Mouse (Mus musculus): ENCODE data around the gene Wnt11. TPM values are rescaled to one million over a fixed set of nuclear protein-coding genes. Genes with fewer than 3 reads are reported as not detected.

Gene Wnt11
- polyA plus RNA-seq, 1 experiment from 2014 or later: 1.9 TPM

- Histone ChIP-seq H3K27ac (peak overlapping the region; percentile 3), H3K9me3 (no peaks in the 10 kb centered on the region), H3K4me1 (replicated peaks) (peaks cover 37% of the 10 kb centered on the region), H3K36me3 (no peaks in the 10 kb centered on the region), H3K27me3 (ENCODE audit: insufficient read depth, poor library complexity, severe bottlenecking) (peaks cover 36% of the 10 kb centered on the region), H3K4me3 (no peak overlapping the region)
- WGBS: 26% methylated on average over 13 of the region's 13 CpGs
- DNase-seq (ENCODE audit: low spot score): no peak
Observed at GRCm38 (mm10) chr7:98875390-98875990, 40.6 kb downstream of the Wnt11 start.

GRCm38 (mm10) chr7:98876119-98876518, 41.2 kb downstream of the Wnt11 start:
- Histone ChIP-seq H3K27ac (peak overlapping the region; percentile 53), H3K9me3 (no peaks in the 10 kb centered on the region), H3K4me3 (no peak overlapping the region), H3K27me3 (ENCODE audit: insufficient read depth, poor library complexity, severe bottlenecking) (peaks cover 30% of the 10 kb centered on the region), H3K4me1 (replicated peaks) (peaks cover 31% of the 10 kb centered on the region), H3K36me3 (no peaks in the 10 kb centered on the region)
- WGBS: 41% methylated on average over 13 of the region's 13 CpGs
- DNase-seq (ENCODE audit: low spot score): no peak

- Histone ChIP-seq H3K27ac (no peak overlapping the region), H3K4me3 (no peak overlapping the region), H3K27me3 (ENCODE audit: insufficient read depth, poor library complexity, severe bottlenecking) (peaks cover 11% of the 10 kb centered on the region), H3K9me3 (no peaks in the 10 kb centered on the region), H3K36me3 (no peaks in the 10 kb centered on the region), H3K4me1 (replicated peaks) (peaks cover 29% of the 10 kb centered on the region)
- WGBS: 95% methylated on average over 2 of the region's 2 CpGs
- DNase-seq (ENCODE audit: low spot score): no peak
Observed at GRCm38 (mm10) chr7:98879176-98879575, 44.3 kb downstream of the Wnt11 start.

GRCm38 (mm10) chr7:98881887-98882286, 47.0 kb downstream of the Wnt11 start:
- Histone ChIP-seq H3K9me3 (no peaks in the 10 kb centered on the region), H3K27me3 (ENCODE audit: insufficient read depth, poor library complexity, severe bottlenecking) (0 out of 2 replicates have a peak, but pooled peaks cover 5% of the 10 kb centered on the region), H3K27ac (no peak overlapping the region), H3K4me3 (no peak overlapping the region), H3K36me3 (no peaks in the 10 kb centered on the region), H3K4me1 (replicated peaks) (peaks cover 12% of the 10 kb centered on the region)
- DNase-seq (ENCODE audit: low spot score): no peak
- 76% methylated on average over 4 of the region's 4 CpGs for WGBS

GRCm38 (mm10) chr7:98887811-98888261, 52.9 kb downstream of the Wnt11 start:
- H3K36me3 ChIP-seq: 0 out of 2 replicates have a peak, but pooled peaks cover 3% of the 10 kb centered on the region
- WGBS: 40% methylated on average over 22 of the region's 22 CpGs
- peaks cover 37% of the 10 kb centered on the region for H3K4me1 ChIP-seq (replicated peaks)
- H3K27ac ChIP-seq: peak overlapping the region; percentile 76
- peak; percentile 55 for DNase-seq (ENCODE audit: low spot score)
- H3K4me3 ChIP-seq: peak overlapping the region; percentile 4; the same call in 1 of the 2 replicates
- H3K9me3 ChIP-seq: no peaks in the 10 kb centered on the region
- H3K27me3 ChIP-seq (ENCODE audit: insufficient read depth, poor library complexity, severe bottlenecking): no peaks in the 10 kb centered on the region

- no peak for DNase-seq (ENCODE audit: low spot score)
- no peaks in the 10 kb centered on the region for H3K9me3 ChIP-seq
- 62% methylated on average over 5 of the region's 5 CpGs for WGBS
- no peak overlapping the region for H3K4me3 ChIP-seq
- H3K36me3 ChIP-seq: 0 out of 2 replicates have a peak, but pooled peaks cover 3% of the 10 kb centered on the region
- H3K27ac ChIP-seq: 0 out of 2 replicates have a peak overlapping the region, but pooled peaks have one; percentile 76
- peaks cover 37% of the 10 kb centered on the region for H3K4me1 ChIP-seq (replicated peaks)
- no peaks in the 10 kb centered on the region for H3K27me3 ChIP-seq (ENCODE audit: insufficient read depth, poor library complexity, severe bottlenecking)
Observed at GRCm38 (mm10) chr7:98888810-98889209, 53.9 kb downstream of the Wnt11 start.

- Histone ChIP-seq H3K4me1 (replicated peaks) (peaks cover 37% of the 10 kb centered on the region), H3K36me3 (0 out of 2 replicates have a peak, but pooled peaks cover 3% of the 10 kb centered on the region), H3K27me3 (ENCODE audit: insufficient read depth, poor library complexity, severe bottlenecking) (no peaks in the 10 kb centered on the region), H3K4me3 (no peak overlapping the region), H3K9me3 (no peaks in the 10 kb centered on the region), H3K27ac (peak overlapping the region; percentile 40; the same call in 1 of the 2 replicates)
- WGBS: 62% methylated on average over 7 of the region's 7 CpGs
- DNase-seq (ENCODE audit: low spot score): peak; percentile 33
Observed at GRCm38 (mm10) chr7:98889211-98889610, 54.3 kb downstream of the Wnt11 start.

- WGBS: 86% methylated on average over 5 of the region's 5 CpGs
- no peak for DNase-seq (ENCODE audit: low spot score)
- Histone ChIP-seq H3K27ac (no peak overlapping the region), H3K27me3 (ENCODE audit: insufficient read depth, poor library complexity, severe bottlenecking) (no peaks in the 10 kb centered on the region), H3K4me3 (no peak overlapping the region), H3K36me3 (0 out of 2 replicates have a peak, but pooled peaks cover under 1% of the 10 kb centered on the region), H3K9me3 (no peaks in the 10 kb centered on the region), H3K4me1 (replicated peaks) (peaks cover 45% of the 10 kb centered on the region)
Observed at GRCm38 (mm10) chr7:98893144-98893543, 58.2 kb downstream of the Wnt11 start.

GRCm38 (mm10) chr7:98894305-98894704, 59.4 kb downstream of the Wnt11 start:
- Histone ChIP-seq H3K27ac (no peak overlapping the region), H3K36me3 (no peaks in the 10 kb centered on the region), H3K4me1 (replicated peaks) (peaks cover 33% of the 10 kb centered on the region), H3K9me3 (no peaks in the 10 kb centered on the region), H3K4me3 (no peak overlapping the region), H3K27me3 (ENCODE audit: insufficient read depth, poor library complexity, severe bottlenecking) (no peaks in the 10 kb centered on the region)
- no peak for DNase-seq (ENCODE audit: low spot score)
- WGBS: 89% methylated on average over 5 of the region's 5 CpGs

- Histone ChIP-seq H3K9me3 (no peaks in the 10 kb centered on the region), H3K4me3 (no peak overlapping the region), H3K36me3 (no peaks in the 10 kb centered on the region), H3K27ac (no peak overlapping the region), H3K27me3 (ENCODE audit: insufficient read depth, poor library complexity, severe bottlenecking) (no peaks in the 10 kb centered on the region), H3K4me1 (replicated peaks) (peaks cover 28% of the 10 kb centered on the region)
- DNase-seq (ENCODE audit: low spot score): no peak
- whole genome bisulfite sequencing: 51% methylated on average over 5 of the region's 5 CpGs
Observed at GRCm38 (mm10) chr7:98894768-98895167, 59.9 kb downstream of the Wnt11 start.

- Histone ChIP-seq H3K36me3 (no peaks in the 10 kb centered on the region), H3K27ac (0 out of 2 replicates have a peak overlapping the region, but pooled peaks have one; percentile 0), H3K27me3 (ENCODE audit: insufficient read depth, poor library complexity, severe bottlenecking) (no peaks in the 10 kb centered on the region), H3K4me1 (replicated peaks) (peaks cover 22% of the 10 kb centered on the region), H3K4me3 (no peak overlapping the region), H3K9me3 (no peaks in the 10 kb centered on the region)
- no peak for DNase-seq (ENCODE audit: low spot score)
- WGBS: 57% methylated on average over 10 of the region's 10 CpGs
Observed at GRCm38 (mm10) chr7:98895501-98896095, 60.7 kb downstream of the Wnt11 start.

- no peak overlapping the region for H3K4me3 ChIP-seq
- H3K36me3 ChIP-seq: no peaks in the 10 kb centered on the region
- H3K4me1 ChIP-seq (replicated peaks): peaks cover 21% of the 10 kb centered on the region
- no peaks in the 10 kb centered on the region for H3K27me3 ChIP-seq (ENCODE audit: insufficient read depth, poor library complexity, severe bottlenecking)
- no peak overlapping the region for H3K27ac ChIP-seq
- WGBS: 94% methylated on average over 8 of the region's 8 CpGs
- H3K9me3 ChIP-seq: peaks cover 3% of the 10 kb centered on the region; the same call in 1 of the 2 replicates
- DNase-seq (ENCODE audit: low spot score): no peak
Observed at GRCm38 (mm10) chr7:98897323-98897722, 62.4 kb downstream of the Wnt11 start.

GRCm38 (mm10) chr7:98899815-98900214, 64.9 kb downstream of the Wnt11 start:
- no peak overlapping the region for H3K4me3 ChIP-seq
- H3K9me3 ChIP-seq: peaks cover 3% of the 10 kb centered on the region; the same call in 1 of the 2 replicates
- peaks cover 38% of the 10 kb centered on the region for H3K4me1 ChIP-seq (replicated peaks)
- H3K27me3 ChIP-seq (ENCODE audit: insufficient read depth, poor library complexity, severe bottlenecking): no peaks in the 10 kb centered on the region
- no peak overlapping the region for H3K27ac ChIP-seq
- no peaks in the 10 kb centered on the region for H3K36me3 ChIP-seq
- DNase-seq (ENCODE audit: low spot score): no peak
- WGBS: 82% methylated on average over 4 of the region's 4 CpGs
